In genomic region chr2:107024694-107025093, GRCm38 (mm10) we compare ENCODE assay signal across 50 mouse cellular contexts. TPM values are rescaled to one million over a fixed set of nuclear protein-coding genes. Genes with fewer than 3 reads are reported as not detected.
"Had no signal": no experiment of that assay in that cellular context is flagged by ENCODE, and none has a peak within 500 bp of the region (broad histone marks: within the 10 kb centered on the region; RNA-seq: fewer than 3 reads in every experiment).

No protein-coding gene starts in this region.

- ATAC-seq: hindbrain, embryonic 16.5 days; hindbrain, postnatal 0 days; inflammation-experienced regulatory T-cells, adult 6 months; intestine, embryonic 15.5 days; intestine, embryonic 16.5 days; intestine, postnatal 0 days had no signal

- H3K27ac ChIP-seq: heart, embryonic 13.5 days; heart, embryonic 15.5 days; hindbrain, embryonic 10.5 days; hindbrain, embryonic 12.5 days; hindbrain, embryonic 13.5 days; hindbrain, embryonic 14.5 days; hindbrain, embryonic 15.5 days; hindbrain, postnatal 0 days; intestine, embryonic 15.5 days; kidney, postnatal 0 days; layer of hippocampus, adult 2 months; left cerebral cortex, adult 2 months had no signal

- H3K4me2 ChIP-seq: heart, embryonic 11.5 days; heart, embryonic 12.5 days; heart, embryonic 13.5 days; heart, embryonic 15.5 days; hindbrain, embryonic 12.5 days; hindbrain, embryonic 13.5 days; hindbrain, embryonic 14.5 days; hindbrain, embryonic 15.5 days; intestine, embryonic 15.5 days had no signal

- H3K9ac ChIP-seq: heart, embryonic 12.5 days; heart, embryonic 13.5 days; heart, embryonic 15.5 days; hindbrain, embryonic 12.5 days; hindbrain, embryonic 13.5 days; hindbrain, embryonic 14.5 days; hindbrain, embryonic 15.5 days; intestine, embryonic 15.5 days had no signal

- H3K9me3 ChIP-seq: heart, embryonic 12.5 days; heart, embryonic 13.5 days; heart, embryonic 15.5 days; hindbrain, embryonic 10.5 days; hindbrain, embryonic 12.5 days; hindbrain, embryonic 13.5 days; hindbrain, embryonic 15.5 days; intestine, embryonic 15.5 days had no signal

- DNase-seq: heart, postnatal 10 days; heart, postnatal 14 days; heart, postnatal 36 days; kidney, adult 11 months; kidney, adult 18-20 months; kidney, adult 2 months; kidney, adult 8-10 months; kidney, adult 9 months; kidney, postnatal 10 days; kidney, postnatal 14 days; kidney, postnatal 36 days; kidney, postnatal 4 days; layer of hippocampus, adult 9-11 months; layer of hippocampus, postnatal 36 days had no signal

- H3K36me3 ChIP-seq: heart, embryonic 12.5 days; heart, embryonic 13.5 days; heart, embryonic 15.5 days; hindbrain, embryonic 10.5 days; hindbrain, embryonic 12.5 days; hindbrain, embryonic 13.5 days; hindbrain, embryonic 15.5 days; intestine, embryonic 15.5 days had no signal

- H3K4me1 ChIP-seq: heart, embryonic 12.5 days; heart, embryonic 13.5 days; hindbrain, embryonic 10.5 days; hindbrain, embryonic 12.5 days; hindbrain, embryonic 13.5 days; hindbrain, embryonic 15.5 days; intestine, embryonic 15.5 days had no signal

- H3K27me3 ChIP-seq: heart, embryonic 12.5 days; heart, embryonic 13.5 days; heart, embryonic 15.5 days; hindbrain, embryonic 12.5 days; hindbrain, embryonic 13.5 days; hindbrain, embryonic 15.5 days; intestine, embryonic 15.5 days had no signal

- H3K4me3 ChIP-seq: heart, embryonic 12.5 days; heart, embryonic 13.5 days; heart, embryonic 15.5 days; hindbrain, embryonic 10.5 days; hindbrain, embryonic 12.5 days; hindbrain, embryonic 13.5 days; hindbrain, embryonic 15.5 days; intestine, embryonic 15.5 days; layer of hippocampus, adult 2 months; left cerebral cortex, adult 2 months had no signal

RNA-seq across cellular contexts. Expression of gene Fshb, which starts 34.8 kb away (rescaled TPM):
- total RNA-seq: heart, postnatal 10 days; heart, postnatal 14 days; heart, postnatal 25 days; heart, postnatal 36 days; hematopoietic stem cell, adult 5-6 weeks; hindbrain, postnatal 0 days; layer of hippocampus, adult 18-20 months; layer of hippocampus, adult 2 months; layer of hippocampus, adult 8-10 months; layer of hippocampus, postnatal 10 days; layer of hippocampus, postnatal 14 days; layer of hippocampus, postnatal 25 days; layer of hippocampus, postnatal 36 days; left cerebral cortex, adult 18-20 months; left cerebral cortex, adult 2 months; left cerebral cortex, adult 8-10 months; left cerebral cortex, postnatal 10 days had no signal
- polyA plus RNA-seq: heart, embryonic 11.5 days; heart, embryonic 12.5 days; heart, embryonic 13.5 days; heart, embryonic 14.5 days; heart, embryonic 15.5 days; heart, embryonic 16.5 days; heart, postnatal 0 days; hindbrain, embryonic 10.5 days; hindbrain, embryonic 11.5 days; hindbrain, embryonic 13.5 days; hindbrain, embryonic 14.5 days; hindbrain, embryonic 15.5 days; hindbrain, embryonic 16.5 days; hindbrain, postnatal 0 days; inflammation-experienced regulatory T-cells, adult 6 months; intestine, embryonic 14.5 days; intestine, embryonic 15.5 days; intestine, embryonic 16.5 days; intestine, postnatal 0 days; kidney, adult 2 months; kidney, embryonic 14.5 days; kidney, embryonic 16.5 days; kidney, postnatal 0 days; large intestine, adult 2 months had no signal
